Mouse (Mus musculus) spleen, adult 2 months (tissue): Measurements from ENCODE around the gene Col17a1. TPM values are rescaled to one million over a fixed set of nuclear protein-coding genes. Genes with fewer than 3 reads are reported as not detected.

Source experiments
- DNase-seq, 2 experiments: peaks; one replicate each; pipeline versions ENCODE4 v3.0.0 to v3.0.0-alpha.2; 2012 to 2021; ENCODE audit warnings: low spot score in 2 of 2, low read depth in 1 of 2
- H3K27ac ChIP-seq: fragments of 200-500 bp; 2 replicates; pipeline ENCODE4 v1.5.1; 2012; ENCODE audit warnings: low read length, inconsistent platforms; ENCODE audit not compliant: insufficient read depth
- H3K27me3 ChIP-seq: fragments of 200-500 bp; 2 replicates; pipeline ENCODE4 v1.6.1; 2012; ENCODE audit warnings: mild to moderate bottlenecking, moderate library complexity, low read length, inconsistent platforms; ENCODE audit not compliant: control insufficient read depth, insufficient read depth
- H3K36me3 ChIP-seq: fragments of 200-500 bp; 2 replicates; pipeline ENCODE4 v1.6.1; 2012; ENCODE audit warnings: mild to moderate bottlenecking, low read length, inconsistent platforms; ENCODE audit not compliant: control insufficient read depth, insufficient read depth
- H3K4me1 ChIP-seq: fragments of 200-500 bp; 2 replicates; pipeline ENCODE4 v1.6.1; 2011; ENCODE audit warnings: inconsistent platforms; ENCODE audit not compliant: control insufficient read depth, insufficient read depth, insufficient read length
- H3K4me3 ChIP-seq: fragments of 200-500 bp; 2 replicates; pipeline ENCODE4 v1.5.1; 2011; ENCODE audit warnings: mild to moderate bottlenecking, inconsistent platforms; ENCODE audit not compliant: insufficient read depth, insufficient read length; ENCODE audit errors: extremely low read depth
- CTCF ChIP-seq: fragments of 200-500 bp; IDR thresholded peaks from 2 replicates; pipeline ENCODE4 v1.5.1; 2011; ENCODE audit warnings: mild to moderate bottlenecking, inconsistent platforms; ENCODE audit not compliant: insufficient read depth, insufficient read length, insufficient replicate concordance; ENCODE audit errors: extremely low read depth
- POLR2A ChIP-seq: fragments of 200-500 bp; IDR thresholded peaks from 2 replicates; pipeline ENCODE4 v1.6.1; 2011; ENCODE audit warnings: low read depth, low read length, inconsistent platforms
- WGBS: fragments of 180-500 bp; shearing (Covaris S2); methylation state at CpG from one replicate; pipeline ENCODE4 v1.1.7; 2018; 5-methylcytosine and 5-hydroxymethylcytosine counted together
- polyA plus RNA-seq: library from polyadenylated mRNA; depleted of rRNA; stranded (reverse); fragments of >200 nt; gene quantifications from 2 replicates; pipeline ENCODE4 v1.2.3, GENCODE M21; 2012

Col17a1 gene
- polyA plus RNA-seq, 1 experiment = 1.9 TPM

- Histone ChIP-seq H3K27me3 (no peaks in the 10 kb centered on the region), H3K4me1 (no peaks in the 10 kb centered on the region), H3K27ac (no peak overlapping the region), H3K4me3 (no peak overlapping the region), H3K36me3 (no peaks in the 10 kb centered on the region)
- 46% methylated on average over 3 of the region's 3 CpGs for WGBS
- no peak for TF ChIP-seq POLR2A
- TF ChIP-seq CTCF = no peak
- no peak for DNase-seq
These were observed 27.3 kb upstream of the Col17a1 start for GRCm38 (mm10) chr19:47719147-47719546.

- Histone ChIP-seq H3K36me3 (no peaks in the 10 kb centered on the region), H3K27ac (no peak overlapping the region), H3K27me3 (no peaks in the 10 kb centered on the region), H3K4me3 (no peak overlapping the region), H3K4me1 (no peaks in the 10 kb centered on the region)
- no peak for DNase-seq
- TF ChIP-seq CTCF (no peak), POLR2A (no peak)
- 70% methylated on average over 2 of the region's 2 CpGs for WGBS
These were observed 24.2 kb upstream of the Col17a1 start for GRCm38 (mm10) chr19:47716144-47716543.

- Histone ChIP-seq H3K27me3 (no peaks in the 10 kb centered on the region), H3K4me1 (no peaks in the 10 kb centered on the region), H3K4me3 (no peak overlapping the region), H3K27ac (no peak overlapping the region), H3K36me3 (no peaks in the 10 kb centered on the region)
- DNase-seq = no peak
- TF ChIP-seq CTCF = no peak
- no peak for TF ChIP-seq POLR2A
- WGBS = 89% methylated on average over 9 of the region's 9 CpGs
These were observed 21.6 kb upstream of the Col17a1 start for GRCm38 (mm10) chr19:47713457-47713856.

GRCm38 (mm10) chr19:47710376-47710775 is 18.5 kb upstream of the Col17a1 start:
- no peak for DNase-seq
- H3K4me1 ChIP-seq = no peaks in the 10 kb centered on the region
- no peaks in the 10 kb centered on the region for H3K27me3 ChIP-seq
- H3K36me3 ChIP-seq = no peaks in the 10 kb centered on the region
- no peak overlapping the region for H3K4me3 ChIP-seq
- H3K27ac ChIP-seq = no peak overlapping the region
- TF ChIP-seq CTCF = no peak
- no peak for TF ChIP-seq POLR2A
- 83% methylated on average over 4 of the region's 4 CpGs for WGBS

- TF ChIP-seq CTCF (no peak), POLR2A (no peak)
- WGBS = 93% methylated on average over 8 of the region's 8 CpGs
- no peak overlapping the region for H3K4me3 ChIP-seq
- H3K4me1 ChIP-seq = no peaks in the 10 kb centered on the region
- H3K27ac ChIP-seq = no peak overlapping the region
- no peak for DNase-seq
- no peaks in the 10 kb centered on the region for H3K27me3 ChIP-seq
- no peaks in the 10 kb centered on the region for H3K36me3 ChIP-seq
These were observed 13.9 kb upstream of the Col17a1 start for GRCm38 (mm10) chr19:47705772-47706309.

- Histone ChIP-seq H3K4me1 (no peaks in the 10 kb centered on the region), H3K27me3 (no peaks in the 10 kb centered on the region), H3K27ac (no peak overlapping the region), H3K36me3 (no peaks in the 10 kb centered on the region), H3K4me3 (no peak overlapping the region)
- 87% methylated on average over 13 of the region's 13 CpGs for WGBS
- no peak for DNase-seq
- no peak for TF ChIP-seq CTCF
- no peak for TF ChIP-seq POLR2A
These were observed 13.3 kb upstream of the Col17a1 start for GRCm38 (mm10) chr19:47705080-47705771.

- no peak overlapping the region for H3K27ac ChIP-seq
- TF ChIP-seq CTCF = no peak
- TF ChIP-seq POLR2A = no peak
- H3K4me3 ChIP-seq = no peak overlapping the region
- WGBS = 89% methylated on average over 8 of the region's 8 CpGs
- H3K4me1 ChIP-seq = no peaks in the 10 kb centered on the region
- H3K27me3 ChIP-seq = no peaks in the 10 kb centered on the region
- no peaks in the 10 kb centered on the region for H3K36me3 ChIP-seq
- DNase-seq = no peak
These were observed 8.6 kb upstream of the Col17a1 start for GRCm38 (mm10) chr19:47700509-47700908.
